Mouse (Mus musculus) forebrain, embryonic 10.5 days (tissue): ENCODE measurements around the gene Echs1. TPM values are rescaled to one million over a fixed set of nuclear protein-coding genes. Genes with fewer than 3 reads are reported as not detected.
"Not testable (repeated sequence)": the region's sequence is repeated elsewhere in the genome, so short reads cannot be mapped to it uniquely, and the experiment has no call there.

Experiments used
- DNase-seq: peaks from one replicate; pipeline ENCODE4 v3.0.0-alpha.2; 2017; ENCODE audit warnings: low spot score; ENCODE audit errors: extremely low spot score
- H3K27ac ChIP-seq: fragments of 300-500 bp; sonication (generic); 2 replicates; pipeline ENCODE4 v1.5.1; 2016; ENCODE audit warnings: mild to moderate bottlenecking
- H3K27me3 ChIP-seq: fragments of 300-500 bp; sonication (generic); 2 replicates; pipeline ENCODE4 v1.6.1; 2016; ENCODE audit warnings: mild to moderate bottlenecking; ENCODE audit not compliant: poor library complexity, severe bottlenecking
- H3K36me3 ChIP-seq: fragments of 300-500 bp; sonication (generic); replicated peaks from 2 replicates; pipeline ENCODE4 v1.6.1; 2016; ENCODE audit warnings: mild to moderate bottlenecking, moderate library complexity
- H3K4me1 ChIP-seq: fragments of 300-500 bp; sonication (generic); 2 replicates; pipeline ENCODE4 v1.6.1; 2016
- H3K4me3 ChIP-seq: fragments of 300-500 bp; sonication (generic); 2 replicates; pipeline ENCODE4 v1.5.1; 2016; ENCODE audit warnings: mild to moderate bottlenecking, moderate library complexity
- H3K9me3 ChIP-seq: fragments of 300-500 bp; sonication (generic); 2 replicates; pipeline ENCODE4 v1.6.1; 2016; ENCODE audit warnings: mild to moderate bottlenecking, moderate library complexity
- WGBS: fragments of 180-500 bp; shearing (Covaris S2); methylation state at CpG from one replicate; pipeline ENCODE4 v1.1.7; 2016; 5-methylcytosine and 5-hydroxymethylcytosine counted together
- polyA plus RNA-seq: library from polyadenylated mRNA; unstranded; fragments of >200 nt; fragmentation: Nextera tagmentation; extraction: Ambion mirVana; gene quantifications from 2 replicates; pipeline ENCODE4 v1.2.1, GENCODE M21; 2016

Gene Echs1
- polyA plus RNA-seq, 1 experiment from 2014 or later = 151 TPM

GRCm38 (mm10) chr7:140132184-140132583, 15.9 kb upstream of the Echs1 start:
- not testable (repeated sequence) for H3K4me1 ChIP-seq, H3K27me3 ChIP-seq, H3K27ac ChIP-seq, H3K9me3 ChIP-seq, DNase-seq, H3K4me3 ChIP-seq
- peaks cover 20% of the 10 kb centered on the region for H3K36me3 ChIP-seq
- 95% methylated on average over 7 of the region's 7 CpGs for WGBS

- H3K9me3 ChIP-seq = no peaks in the 10 kb centered on the region
- H3K4me3 ChIP-seq = no peak overlapping the region
- H3K27me3 ChIP-seq = peaks cover 9% of the 10 kb centered on the region; the same call in 1 of the 2 replicates
- DNase-seq = no peak
- H3K4me1 ChIP-seq = peaks cover 20% of the 10 kb centered on the region
- H3K36me3 ChIP-seq = peaks cover 18% of the 10 kb centered on the region
- 85% methylated on average over 2 of the region's 2 CpGs for WGBS
- H3K27ac ChIP-seq = no peak overlapping the region
These were observed 11.6 kb upstream of the Echs1 start for GRCm38 (mm10) chr7:140127911-140128310.

DNA sequence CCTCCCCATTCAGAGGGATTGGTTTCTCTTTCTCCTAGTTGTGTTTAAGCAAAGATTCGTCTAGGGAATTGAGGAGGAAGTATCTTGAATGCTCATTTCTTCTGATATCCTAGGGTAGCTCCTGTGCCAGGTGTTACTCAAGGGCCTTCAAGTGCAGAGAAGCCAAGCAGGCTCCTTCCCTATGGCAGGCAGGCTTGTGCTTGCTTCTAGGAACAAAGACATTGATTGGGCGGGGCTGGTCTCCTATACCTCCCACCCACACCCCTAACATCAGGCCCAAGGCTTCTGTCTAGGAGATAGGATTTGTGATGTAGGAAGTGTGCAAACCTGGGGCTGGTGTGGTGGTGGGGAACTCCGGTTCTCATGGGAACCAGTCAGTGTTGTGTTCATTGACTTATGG, 10.7 kb upstream of the Echs1 start:
- Histone ChIP-seq H3K36me3 (peaks cover 18% of the 10 kb centered on the region), H3K4me1 (peaks cover 20% of the 10 kb centered on the region), H3K27me3 (peaks cover 9% of the 10 kb centered on the region; the same call in 1 of the 2 replicates), H3K27ac (no peak overlapping the region), H3K4me3 (peak overlapping the region; percentile 0; the same call in 1 of the 2 replicates), H3K9me3 (no peaks in the 10 kb centered on the region)
- no peak for DNase-seq
- WGBS = 91% methylated on average over 3 of the region's 3 CpGs

GRCm38 (mm10) chr7:140126022-140126350, 9.7 kb upstream of the Echs1 start:
- 3% methylated on average over 5 of the region's 5 CpGs for WGBS
- Histone ChIP-seq H3K27me3 (peaks cover 9% of the 10 kb centered on the region; the same call in 1 of the 2 replicates), H3K36me3 (peaks cover 15% of the 10 kb centered on the region), H3K4me1 (peaks cover 20% of the 10 kb centered on the region), H3K4me3 (peak overlapping the region; percentile 74), H3K27ac (peak overlapping the region; percentile 91), H3K9me3 (no peaks in the 10 kb centered on the region)
- no peak for DNase-seq

GRCm38 (mm10) chr7:140125278-140126021, 9.2 kb upstream of the Echs1 start:
- Histone ChIP-seq H3K4me1 (peaks cover 20% of the 10 kb centered on the region), H3K27ac (peak overlapping the region; percentile 91), H3K27me3 (peaks cover 9% of the 10 kb centered on the region; the same call in 1 of the 2 replicates), H3K9me3 (no peaks in the 10 kb centered on the region), H3K36me3 (peaks cover 13% of the 10 kb centered on the region), H3K4me3 (peak overlapping the region; percentile 74)
- DNase-seq = peak; percentile 96
- 2% methylated on average over 40 of the region's 40 CpGs for WGBS

- H3K9me3 ChIP-seq = no peaks in the 10 kb centered on the region
- DNase-seq = no peak
- WGBS = 98% methylated on average over 1 of the region's 1 CpGs
- H3K4me1 ChIP-seq = peaks cover 20% of the 10 kb centered on the region
- 0 out of 2 replicates have a peak, but pooled peaks cover 2% of the 10 kb centered on the region for H3K36me3 ChIP-seq
- H3K27me3 ChIP-seq = peaks cover 9% of the 10 kb centered on the region; the same call in 1 of the 2 replicates
- H3K27ac ChIP-seq = no peak overlapping the region
- H3K4me3 ChIP-seq = no peak overlapping the region
These were observed 8.1 kb upstream of the Echs1 start for GRCm38 (mm10) chr7:140124382-140124781.

- no peak overlapping the region for H3K4me3 ChIP-seq
- peaks cover 20% of the 10 kb centered on the region for H3K4me1 ChIP-seq
- WGBS = 46% methylated on average over 4 of the region's 4 CpGs
- no peaks in the 10 kb centered on the region for H3K9me3 ChIP-seq
- H3K36me3 ChIP-seq = no peaks in the 10 kb centered on the region
- peaks cover 9% of the 10 kb centered on the region; the same call in 1 of the 2 replicates for H3K27me3 ChIP-seq
- DNase-seq = no peak
- no peak overlapping the region for H3K27ac ChIP-seq
These were observed 6.5 kb upstream of the Echs1 start for GRCm38 (mm10) chr7:140122765-140123164.

GRCm38 (mm10) chr7:140121338-140121910, 5.1 kb upstream of the Echs1 start:
- Histone ChIP-seq H3K27ac (no peak overlapping the region), H3K4me3 (no peak overlapping the region), H3K9me3 (no peaks in the 10 kb centered on the region), H3K27me3 (peaks cover 9% of the 10 kb centered on the region; the same call in 1 of the 2 replicates), H3K4me1 (peaks cover 22% of the 10 kb centered on the region), H3K36me3 (no peaks in the 10 kb centered on the region)
- no peak for DNase-seq
- WGBS = 75% methylated on average over 13 of the region's 13 CpGs

DNA sequence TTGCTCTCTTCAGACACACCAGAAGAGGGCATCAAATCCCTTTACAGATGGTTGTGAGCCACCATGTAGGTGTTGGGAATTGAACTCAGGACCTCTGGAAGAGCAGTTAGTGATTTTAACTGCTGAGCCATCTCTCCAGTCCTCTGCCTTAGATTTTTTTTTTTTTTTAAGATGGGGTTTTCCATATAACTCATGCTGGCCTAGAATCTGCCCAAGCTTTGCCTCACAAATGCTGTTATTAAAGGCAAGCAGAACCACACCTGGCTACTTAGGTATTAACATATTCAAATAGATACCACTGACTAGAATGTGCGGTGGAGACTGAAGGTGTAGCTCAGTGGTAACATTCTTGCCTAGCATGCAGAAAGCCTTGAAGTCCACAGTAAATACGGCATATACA, 4.2 kb upstream of the Echs1 start:
- Histone ChIP-seq H3K27ac (no peak overlapping the region), H3K4me3 (no peak overlapping the region), H3K9me3 (no peaks in the 10 kb centered on the region), H3K27me3 (peaks cover 9% of the 10 kb centered on the region; the same call in 1 of the 2 replicates), H3K4me1 (peaks cover 21% of the 10 kb centered on the region), H3K36me3 (no peaks in the 10 kb centered on the region)
- 91% methylated on average over 2 of the region's 2 CpGs for WGBS
- DNase-seq = no peak

DNA sequence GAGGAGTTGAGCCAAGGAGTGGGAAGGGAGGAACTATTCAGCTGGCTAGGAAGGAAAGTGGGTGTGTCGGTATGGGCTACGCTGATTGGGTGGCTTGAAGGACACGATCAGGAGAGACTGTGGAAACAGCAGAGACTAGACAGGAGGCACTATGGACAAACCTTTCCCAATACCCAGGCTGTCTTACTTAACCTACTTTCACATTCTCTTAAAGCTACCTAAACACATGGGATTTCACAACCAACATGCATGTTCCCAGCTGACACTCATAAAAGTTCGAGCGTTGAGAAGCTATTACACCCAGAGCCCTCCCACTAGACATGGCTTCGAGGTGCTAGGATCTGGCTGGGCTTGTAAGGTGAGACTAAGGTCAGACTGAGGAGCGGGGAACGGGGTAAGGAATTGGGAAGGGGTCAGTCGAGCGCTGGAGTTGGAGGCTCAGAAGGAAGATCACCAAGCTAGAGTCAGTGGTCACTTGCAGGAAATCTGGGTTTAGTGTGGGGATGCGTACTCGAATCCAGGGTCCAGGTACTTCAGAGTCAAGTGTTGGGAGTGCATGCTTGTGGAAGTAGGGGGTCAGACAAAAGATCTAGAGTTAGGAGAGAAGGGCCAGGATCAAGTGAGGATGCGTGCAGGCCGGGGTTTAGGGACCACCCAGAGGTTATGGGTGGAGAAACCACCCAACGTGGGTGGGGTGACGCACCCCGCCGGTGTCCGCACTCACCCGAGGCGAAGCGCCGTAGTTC, 520 bp downstream of the Echs1 start, which contains the start of gene Paox:
TSS of gene Paox (plus strand) at position 217 of the 746 bp plus-strand sequence.
- peak; percentile 26 for DNase-seq
- WGBS = 4% methylated on average over 23 of the region's 23 CpGs
- H3K4me1 ChIP-seq = peaks cover 22% of the 10 kb centered on the region
- peak within 1 kb of the TSS; percentile 78 for H3K4me3 ChIP-seq
- no peaks in the 10 kb centered on the region for H3K27me3 ChIP-seq
- H3K36me3 ChIP-seq = peaks cover 25% of the 10 kb centered on the region
- H3K27ac ChIP-seq = peak within 1 kb of the TSS; percentile 93
- no peaks in the 10 kb centered on the region for H3K9me3 ChIP-seq

DNA sequence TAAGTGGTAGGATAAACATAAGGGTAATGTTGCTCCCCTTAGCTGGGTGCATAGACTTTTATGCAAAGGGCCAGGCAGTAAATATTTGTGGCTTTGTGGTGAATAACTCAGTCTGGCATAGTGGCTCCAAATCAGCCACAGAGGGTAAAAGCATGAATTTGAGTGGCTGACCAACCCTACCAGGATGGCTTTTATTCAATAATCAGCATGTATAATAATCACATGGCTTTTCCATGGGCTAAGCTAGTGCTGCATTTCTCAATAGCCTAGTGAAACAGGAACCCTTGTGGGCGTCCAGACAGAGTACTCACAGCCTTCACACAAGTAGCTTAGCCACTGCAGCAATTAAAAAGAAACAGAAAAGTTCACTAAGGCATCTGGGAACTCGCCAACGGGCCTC, 4.3 kb downstream of the Echs1 start:
- peaks cover 62% of the 10 kb centered on the region for H3K36me3 ChIP-seq
- H3K4me1 ChIP-seq = peaks cover 19% of the 10 kb centered on the region
- WGBS = 76% methylated on average over 3 of the region's 3 CpGs
- H3K4me3 ChIP-seq = no peak overlapping the region
- no peak for DNase-seq
- no peaks in the 10 kb centered on the region for H3K27me3 ChIP-seq
- H3K9me3 ChIP-seq = no peaks in the 10 kb centered on the region
- no peak overlapping the region for H3K27ac ChIP-seq

DNA sequence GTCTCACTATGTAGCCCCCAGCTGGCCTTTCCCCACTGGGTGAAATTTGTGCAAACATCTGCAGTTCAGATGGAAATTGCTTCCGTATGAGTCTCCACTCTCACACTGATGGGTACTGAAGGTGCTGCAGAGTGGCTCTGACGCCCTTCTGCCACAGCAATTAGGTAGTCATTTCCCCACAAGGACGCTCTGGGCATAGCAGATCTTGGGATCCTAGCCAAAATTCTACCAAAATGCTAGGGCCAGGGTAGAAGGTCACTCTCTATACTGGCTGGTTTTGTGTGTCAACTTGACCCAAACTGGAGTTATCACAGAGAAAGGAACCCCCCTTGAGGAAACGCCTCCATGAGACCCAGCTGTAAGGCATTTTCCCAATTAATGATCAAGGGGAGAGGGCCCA, 12.3 kb downstream of the Echs1 start:
- 82% methylated on average over 4 of the region's 4 CpGs for WGBS
- Histone ChIP-seq H3K27ac (no peak overlapping the region), H3K4me1 (peaks cover 19% of the 10 kb centered on the region), H3K4me3 (no peak overlapping the region), H3K9me3 (no peaks in the 10 kb centered on the region), H3K36me3 (peaks cover 39% of the 10 kb centered on the region), H3K27me3 (peaks cover 25% of the 10 kb centered on the region)
- DNase-seq = no peak
